Mouse (Mus musculus) hindbrain, embryonic 13.5 days (tissue): ENCODE results near the gene Repin1. TPM values are rescaled to one million over a fixed set of nuclear protein-coding genes. Genes with fewer than 3 reads are reported as not detected.

Experiments
- polyA plus RNA-seq: library from polyadenylated mRNA; unstranded; fragments of >200 nt; fragmentation: Nextera tagmentation; extraction: Ambion mirVana; gene quantifications from 2 replicates; pipeline ENCODE4 v1.2.1, GENCODE M21; 2015

Repin1 gene
- polyA plus RNA-seq, 1 experiment from 2014 or later: 39.3 TPM

Other genes starting within 250 kb of the Repin1 start
- gene Krba1, start 198.3 kb upstream of the Repin1 start, polyA plus RNA-seq: 25.4 and 28.3 TPM in 2 replicates
- gene Zfp467, start 148.1 kb upstream of the Repin1 start, polyA plus RNA-seq: 22.0 and 22.5 TPM in 2 replicates
- 0.14 and 0.25 TPM in 2 replicates for gene Sspo, start 145.7 kb upstream of the Repin1 start, polyA plus RNA-seq
- 184 and 189 TPM in 2 replicates for gene Atp6v0e2, start 56.3 kb upstream of the Repin1 start, polyA plus RNA-seq
- 20.8 and 22.1 TPM in 2 replicates for gene Lrrc61, start 39.1 kb upstream of the Repin1 start, polyA plus RNA-seq
- 5.2 and 6.0 TPM in 2 replicates for gene Rarres2, start 21.1 kb upstream of the Repin1 start, polyA plus RNA-seq
- 0.56 TPM in 1 of 2 replicates, not detected in the other for gene Gm45021, start 4.3 kb upstream of the Repin1 start, polyA plus RNA-seq
- not detected in 2 replicates for gene Gm44965, start 58 bp downstream of the Repin1 start, polyA plus RNA-seq
- 14.7 and 15.0 TPM in 2 replicates for gene Zfp775, start 8.2 kb downstream of the Repin1 start, polyA plus RNA-seq
- gene AI854703, start 32.9 kb downstream of the Repin1 start, polyA plus RNA-seq: 13.1 and 13.2 TPM in 2 replicates
- gene Gimap8, start 53.4 kb downstream of the Repin1 start, polyA plus RNA-seq: 0.47 and 0.85 TPM in 2 replicates
- gene Gimap9, start 82.2 kb downstream of the Repin1 start, polyA plus RNA-seq: 2.9 and 3.6 TPM in 2 replicates
- 1.7 and 2.2 TPM in 2 replicates for gene Gimap4, start 90.7 kb downstream of the Repin1 start, polyA plus RNA-seq
- gene Gimap6, start 114.3 kb downstream of the Repin1 start, polyA plus RNA-seq: 7.8 and 8.8 TPM in 2 replicates
- gene Gm28053, start 124.7 kb downstream of the Repin1 start, polyA plus RNA-seq: 0.79 TPM in 1 of 2 replicates, not detected in the other
- not detected in 2 replicates for gene Gimap7, start 124.7 kb downstream of the Repin1 start, polyA plus RNA-seq
- 5.9 and 7.3 TPM in 2 replicates for gene Gimap1, start 145.2 kb downstream of the Repin1 start, polyA plus RNA-seq
- gene Gimap5, start 152.3 kb downstream of the Repin1 start, polyA plus RNA-seq: 1.8 and 1.9 TPM in 2 replicates
- gene Gimap3, start 177.0 kb downstream of the Repin1 start, polyA plus RNA-seq: not detected in 2 replicates
- gene Tmem176a, start 247.0 kb downstream of the Repin1 start, polyA plus RNA-seq: 19.0 and 19.9 TPM in 2 replicates
- 116 and 118 TPM in 2 replicates for gene Tmem176b, start 247.6 kb downstream of the Repin1 start, polyA plus RNA-seq